Mouse (Mus musculus) layer of hippocampus, adult 8-10 months (tissue): ENCODE results near the gene Klc2. TPM values are rescaled to one million over a fixed set of nuclear protein-coding genes. Genes with fewer than 3 reads are reported as not detected.
"Not testable (repeated sequence)": the region's sequence is repeated elsewhere in the genome, so short reads cannot be mapped to it uniquely, and the experiment has no call there.

Experiments
- DNase-seq, 2 experiments: peaks; one replicate each; pipeline ENCODE4 v3.0.0; 2022; ENCODE audit warnings: low spot score in 2 of 2
- total RNA-seq, 4 experiments: library from RNA; stranded (reverse); gene quantifications; 2 replicates each; pipeline ENCODE4 v1.2.4; 2022

Gene Klc2
- total RNA-seq: 100 to 1,000 TPM; 215 to 240 (median 227) TPM

- DNase-seq: no peak
Observed at GRCm38 (mm10) chr19:5118384-5118698, at the start of gene Klc2. Gene Klc2, minus strand, starts transcription at chr19:5118560.

- DNase-seq: no peak
Observed at GRCm38 (mm10) chr19:5167477-5167876, 49.1 kb upstream of the Klc2 start.

- no peak for DNase-seq
Observed at GRCm38 (mm10) chr19:5164380-5164779, 46.0 kb upstream of the Klc2 start.

GRCm38 (mm10) chr19:5161913-5162312 lies 43.6 kb upstream of the Klc2 start:
- DNase-seq: no peak

GRCm38 (mm10) chr19:5152261-5152660 lies 33.9 kb upstream of the Klc2 start:
- no peak for DNase-seq

- no peak for DNase-seq
Observed at GRCm38 (mm10) chr19:5151741-5152140, 33.4 kb upstream of the Klc2 start.

GRCm38 (mm10) chr19:5151331-5151730 lies 33.0 kb upstream of the Klc2 start:
- peak; percentile 61 to 78 for DNase-seq

GRCm38 (mm10) chr19:5150358-5150757 lies 32.0 kb upstream of the Klc2 start:
- DNase-seq: peak; percentile 64 to 80

- DNase-seq: not testable (repeated sequence)
Observed at GRCm38 (mm10) chr19:5149041-5149440, 30.7 kb upstream of the Klc2 start.

GRCm38 (mm10) chr19:5139640-5140039 lies 21.3 kb upstream of the Klc2 start:
- DNase-seq: peak; percentile 44 to 68

- no peak for DNase-seq
Observed at GRCm38 (mm10) chr19:5131237-5131636, 12.9 kb upstream of the Klc2 start.

- no peak for DNase-seq
Observed at GRCm38 (mm10) chr19:5129770-5130169, 11.4 kb upstream of the Klc2 start.

GRCm38 (mm10) chr19:5124055-5124614 lies 5.8 kb upstream of the Klc2 start:
- no peak for DNase-seq

- DNase-seq: no peak
Observed at GRCm38 (mm10) chr19:5123241-5123640, 4.9 kb upstream of the Klc2 start.

GRCm38 (mm10) chr19:5122492-5122891 lies 4.1 kb upstream of the Klc2 start:
- DNase-seq: no peak

- peak; percentile 80 to 91 for DNase-seq
Observed at GRCm38 (mm10) chr19:5117494-5118383, 621 bp downstream of the Klc2 start.

GRCm38 (mm10) chr19:5113783-5114182 lies 4.6 kb downstream of the Klc2 start:
- peak in 1 of 2 experiments; percentile 65 for DNase-seq

- DNase-seq: no peak
Observed at GRCm38 (mm10) chr19:5109659-5110453, 8.5 kb downstream of the Klc2 start.

GRCm38 (mm10) chr19:5108702-5109101 lies 9.7 kb downstream of the Klc2 start:
- no peak for DNase-seq

- no peak for DNase-seq
Observed at GRCm38 (mm10) chr19:5108271-5108575, 10.1 kb downstream of the Klc2 start.

GRCm38 (mm10) chr19:5107556-5108270 lies 10.6 kb downstream of the Klc2 start:
- peak in 1 of 2 experiments; percentile 9 for DNase-seq
